Mouse (Mus musculus): ENCODE measurements at regions not wholly inside any gene's neighbourhood (a gene's known extent, or its start where the extent isn't known, plus 50 kb on each side); places are given as distances from the start of the nearest gene placed in this dataset.

- ATAC-seq (replicated peaks; ENCODE audit: low read depth, poor library complexity, severe bottlenecking): no peak
Measured at GRCm38 (mm10) chr14:78225677-78226076, 82.2 kb downstream of the Tnfsf11 start.

GRCm38 (mm10) chr14:78216229-78216963 lies 91.4 kb downstream of the Tnfsf11 start:
- ATAC-seq (replicated peaks; ENCODE audit: low read depth, poor library complexity, severe bottlenecking): peak; percentile 22; the same call in 1 of the 2 replicates

- ATAC-seq (replicated peaks; ENCODE audit: low read depth, poor library complexity, severe bottlenecking): no peak
Measured at GRCm38 (mm10) chr14:78215491-78215890, 92.4 kb downstream of the Tnfsf11 start.

GRCm38 (mm10) chr14:78204566-78204863 lies 103.3 kb downstream of the Tnfsf11 start:
- ATAC-seq (replicated peaks; ENCODE audit: low read depth, poor library complexity, severe bottlenecking): no peak

- no peak for ATAC-seq (replicated peaks; ENCODE audit: low read depth, poor library complexity, severe bottlenecking)
Measured at GRCm38 (mm10) chr14:78203726-78204565, 103.9 kb downstream of the Tnfsf11 start.

DNA sequence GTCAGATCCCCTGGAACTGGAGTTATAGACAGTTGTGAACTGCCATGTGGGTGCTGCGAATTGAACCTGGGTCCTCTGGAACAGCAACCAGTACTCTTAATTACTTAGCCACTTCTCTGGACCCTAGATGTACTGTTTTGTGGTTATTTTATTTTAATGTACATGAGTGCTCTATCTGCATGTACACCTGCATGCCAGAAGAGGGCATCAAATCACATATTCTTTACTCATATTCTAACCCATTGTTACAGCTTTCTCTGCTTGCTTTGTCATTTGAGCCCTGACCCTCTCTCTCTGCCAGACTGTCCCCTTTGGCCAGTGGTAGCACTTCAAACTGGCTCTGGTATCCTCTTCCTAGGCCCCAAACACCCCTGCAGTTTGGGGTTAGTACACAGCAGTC lies 105.1 kb downstream of the Tnfsf11 start:
- no peak for ATAC-seq (replicated peaks; ENCODE audit: low read depth, poor library complexity, severe bottlenecking)

DNA sequence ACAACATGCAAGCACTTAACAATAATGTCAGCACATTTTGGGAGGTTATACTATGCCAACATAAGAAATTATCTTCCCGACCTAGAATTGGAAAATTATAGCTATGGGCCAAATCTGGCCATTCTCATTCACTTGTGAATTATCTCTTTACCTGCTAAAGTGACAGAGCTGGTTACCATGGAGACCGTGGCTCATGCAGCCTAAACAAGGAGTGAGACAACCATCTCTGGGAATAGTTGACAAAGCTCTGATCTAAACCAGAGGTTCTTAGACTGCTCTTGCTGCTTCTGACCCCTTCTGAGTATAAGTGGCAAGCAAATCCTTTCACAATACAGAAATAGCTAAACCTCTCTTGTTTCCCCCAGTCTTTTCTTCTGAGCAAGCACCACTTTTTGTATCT lies 108.7 kb upstream of the Fam216b start:
- ATAC-seq (replicated peaks; ENCODE audit: low read depth, poor library complexity, severe bottlenecking): no peak

DNA sequence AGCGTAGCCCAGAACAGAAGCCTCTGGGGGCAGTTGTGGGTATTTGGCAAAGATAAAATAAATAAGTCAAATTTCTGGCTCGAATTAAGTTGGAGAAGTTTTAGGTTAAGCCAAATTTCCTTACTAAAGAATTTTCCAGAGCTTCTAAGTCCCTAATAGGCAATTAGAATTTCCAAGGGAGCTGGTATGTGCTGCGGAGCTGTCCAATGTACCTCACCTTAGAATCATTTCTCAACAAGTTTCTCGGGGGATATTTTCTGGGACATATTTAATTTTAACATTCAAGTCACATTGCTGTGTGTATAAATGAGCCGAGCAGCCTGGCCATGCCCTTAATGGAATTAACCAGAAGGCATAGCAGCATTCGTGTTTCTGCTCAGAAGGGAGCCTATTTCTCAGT lies 90.8 kb upstream of the Fam216b start:
- no peak for ATAC-seq (replicated peaks; ENCODE audit: low read depth, poor library complexity, severe bottlenecking)

DNA sequence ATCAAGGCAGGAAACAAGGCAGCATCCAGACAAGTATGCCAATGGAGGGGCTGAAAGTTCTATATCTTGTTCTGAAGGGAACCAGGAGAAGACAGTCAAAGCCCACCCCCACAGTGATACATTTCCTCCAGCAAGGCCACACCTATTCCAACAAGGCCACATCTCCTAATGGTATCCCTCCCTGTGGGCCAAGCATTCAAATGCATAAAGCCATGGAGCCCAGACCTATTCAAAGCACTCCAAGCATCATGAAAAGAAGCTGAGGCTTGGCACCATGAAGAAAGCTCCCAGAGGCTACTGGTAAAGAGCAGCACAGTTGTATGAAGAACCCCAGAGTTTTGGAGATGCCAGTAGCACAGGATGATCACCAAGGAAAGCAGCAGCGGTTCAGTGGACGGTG lies 84.6 kb upstream of the Fam216b start:
- ATAC-seq (replicated peaks; ENCODE audit: low read depth, poor library complexity, severe bottlenecking): no peak

DNA sequence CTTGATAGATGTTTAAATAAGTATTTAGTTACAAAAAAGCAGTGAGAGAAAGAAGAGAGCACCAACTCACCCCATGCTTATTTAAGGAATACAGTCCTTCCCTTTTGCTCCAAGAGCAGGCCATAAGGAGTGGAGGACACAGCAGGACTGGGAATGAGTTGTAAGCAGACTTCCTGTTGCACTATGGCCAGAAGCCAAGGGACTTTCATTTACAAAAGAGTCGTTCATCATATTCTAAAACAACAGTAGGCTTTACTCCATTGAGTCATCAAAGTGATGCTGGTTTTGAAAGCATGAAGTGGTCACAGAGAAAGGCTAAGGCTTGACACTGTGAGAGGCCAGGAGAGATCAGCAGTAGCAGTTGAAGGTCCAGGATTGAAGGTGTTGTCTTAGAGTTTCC lies 84.1 kb upstream of the Fam216b start:
- no peak for ATAC-seq (replicated peaks; ENCODE audit: low read depth, poor library complexity, severe bottlenecking)

DNA sequence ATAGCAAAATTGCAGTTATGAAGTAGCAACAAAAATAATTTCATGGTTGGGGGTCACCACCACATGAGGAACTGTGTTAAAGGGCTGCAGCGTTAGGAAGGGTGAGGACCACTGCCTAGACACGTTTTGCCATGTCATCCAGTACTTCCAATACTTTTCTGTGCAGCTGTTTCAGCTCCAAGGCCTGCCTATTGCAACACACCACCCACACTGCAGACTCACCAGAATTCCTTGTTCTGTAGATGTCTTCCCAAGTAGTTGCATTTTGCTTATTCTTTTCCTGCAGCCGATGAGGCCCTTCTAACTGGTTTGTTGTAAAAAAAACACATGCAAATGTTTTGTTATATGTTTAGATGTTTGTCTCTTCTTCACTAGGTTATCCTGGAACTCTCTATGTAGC lies 72.0 kb upstream of the Fam216b start:
- no peak for ATAC-seq (replicated peaks; ENCODE audit: low read depth, poor library complexity, severe bottlenecking)

DNA sequence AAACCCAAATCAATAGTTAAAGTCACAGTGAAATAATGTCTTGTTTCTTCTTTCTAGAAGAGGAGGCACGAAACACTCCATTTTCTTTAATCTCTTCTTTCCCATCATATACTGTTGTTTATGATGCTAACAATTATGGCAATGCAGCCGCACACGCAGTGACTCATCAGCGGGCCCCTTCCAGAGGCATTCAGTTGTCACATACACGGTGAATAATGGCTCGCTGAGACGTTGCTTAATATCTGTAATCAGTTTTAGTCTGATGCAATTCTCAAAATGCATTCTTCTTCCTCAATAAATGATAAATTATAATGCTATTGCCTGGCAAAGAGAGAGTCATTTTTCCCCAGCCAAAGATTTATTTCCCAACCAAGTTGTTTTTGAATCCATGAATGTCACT lies 70.8 kb upstream of the Fam216b start:
- ATAC-seq (replicated peaks; ENCODE audit: low read depth, poor library complexity, severe bottlenecking): no peak

GRCm38 (mm10) chr14:78157660-78158059 lies 68.9 kb upstream of the Fam216b start:
- ATAC-seq (replicated peaks; ENCODE audit: low read depth, poor library complexity, severe bottlenecking): no peak

DNA sequence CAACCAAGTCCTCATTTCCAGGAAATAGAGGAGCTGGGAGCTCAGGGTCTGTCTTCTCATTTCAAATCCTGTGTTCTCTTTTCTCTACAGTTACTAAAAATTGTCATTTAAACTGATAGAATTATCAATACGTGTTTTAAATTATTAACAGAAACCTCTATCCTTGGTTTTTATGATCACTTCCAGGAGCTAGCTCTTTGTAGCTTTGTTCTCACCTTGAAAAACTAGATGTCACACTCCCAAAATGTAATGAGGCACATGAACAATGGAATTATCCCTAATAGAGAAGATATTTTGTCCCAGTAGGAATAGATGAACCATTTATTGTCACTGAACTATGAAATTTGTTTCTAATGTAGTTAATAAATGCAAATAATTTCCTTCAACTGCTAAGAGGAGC lies 60.0 kb upstream of the Fam216b start:
- ATAC-seq (replicated peaks; ENCODE audit: low read depth, poor library complexity, severe bottlenecking): no peak

DNA sequence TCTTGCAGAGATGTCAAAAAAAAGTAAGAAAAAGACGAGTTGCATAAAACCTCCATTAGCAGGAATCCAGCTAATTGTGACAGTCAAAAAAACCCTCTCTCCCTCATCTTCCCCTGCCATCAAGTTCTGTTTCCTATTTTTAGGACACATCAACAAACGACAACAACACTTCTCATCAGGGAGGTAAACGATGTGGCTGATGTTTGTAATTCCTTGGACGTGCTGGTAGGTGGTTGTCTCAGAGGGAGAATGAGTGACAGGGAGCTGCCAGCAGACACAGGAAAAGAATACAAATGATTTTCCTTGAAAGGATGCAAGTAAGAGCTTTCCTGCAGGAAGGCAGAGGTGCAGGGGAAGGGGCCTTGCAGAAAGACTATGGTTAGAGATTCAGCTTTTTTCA lies 54.9 kb upstream of the Fam216b start:
- no peak for ATAC-seq (replicated peaks; ENCODE audit: low read depth, poor library complexity, severe bottlenecking)
